Mouse (Mus musculus): ENCODE results near the gene 6430571L13Rik. TPM values are rescaled to one million over a fixed set of nuclear protein-coding genes. Genes with fewer than 3 reads are reported as not detected.

The 6430571L13Rik gene
- polyA plus RNA-seq, 1 experiment = not detected

GRCm38 (mm10) chr9:107298059-107298780 is 42.2 kb upstream of the 6430571L13Rik start:
- Histone ChIP-seq H3K4me1 (ENCODE audit: control insufficient read depth, insufficient read depth, low read length) (peaks cover 7% of the 10 kb centered on the region), H3K27ac (ENCODE audit: control insufficient read depth, insufficient read depth, low read depth, low read length, poor library complexity) (no peak overlapping the region), H3K4me3 (replicated peaks; ENCODE audit: control insufficient read depth, low read depth, low read length) (peak overlapping the region; percentile 21)
- no peak for TF ChIP-seq CTCF (IDR thresholded peaks at IDR 0.05; ENCODE audit: control insufficient read depth, insufficient read depth, low read length)
- no peak for TF ChIP-seq POLR2A (IDR thresholded peaks at IDR 0.05; ENCODE audit: borderline replicate concordance, control insufficient read depth, low read depth, low read length)
- WGBS = 55% methylated on average over 8 of the region's 8 CpGs

GRCm38 (mm10) chr9:107298876-107299275 is 41.5 kb upstream of the 6430571L13Rik start:
- no peak overlapping the region for H3K4me3 ChIP-seq (replicated peaks; ENCODE audit: control insufficient read depth, low read depth, low read length)
- H3K27ac ChIP-seq (ENCODE audit: control insufficient read depth, insufficient read depth, low read depth, low read length, poor library complexity) = no peak overlapping the region
- TF ChIP-seq CTCF (IDR thresholded peaks at IDR 0.05; ENCODE audit: control insufficient read depth, insufficient read depth, low read length) = no peak
- TF ChIP-seq POLR2A (IDR thresholded peaks at IDR 0.05; ENCODE audit: borderline replicate concordance, control insufficient read depth, low read depth, low read length) = no peak
- H3K4me1 ChIP-seq (ENCODE audit: control insufficient read depth, insufficient read depth, low read length) = peaks cover 7% of the 10 kb centered on the region
- WGBS = 88% methylated on average over 6 of the region's 6 CpGs

DNA sequence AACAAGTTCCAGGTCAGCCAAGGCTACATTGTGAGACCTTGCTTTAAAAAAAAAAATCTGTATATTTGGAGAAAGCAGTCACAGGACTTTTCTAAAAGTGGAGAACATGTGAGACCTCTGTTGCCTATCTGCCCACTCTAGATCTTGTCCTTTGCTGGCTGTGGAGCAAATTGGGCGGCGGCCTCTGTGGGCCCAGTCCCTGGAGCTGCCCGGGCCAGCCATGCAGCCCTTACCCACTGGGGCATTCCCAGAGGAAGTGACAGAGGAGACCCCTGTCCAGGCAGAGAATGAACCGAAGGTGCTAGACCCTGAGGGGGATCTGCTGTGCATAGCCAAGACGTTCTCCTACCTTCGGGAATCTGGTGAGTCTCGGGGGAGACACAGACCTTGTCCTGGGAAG is 40.6 kb upstream of the 6430571L13Rik start:
- TF ChIP-seq CTCF (IDR thresholded peaks at IDR 0.05; ENCODE audit: control insufficient read depth, insufficient read depth, low read length) (no peak), POLR2A (IDR thresholded peaks at IDR 0.05; ENCODE audit: borderline replicate concordance, control insufficient read depth, low read depth, low read length) (no peak)
- Histone ChIP-seq H3K27ac (ENCODE audit: control insufficient read depth, insufficient read depth, low read depth, low read length, poor library complexity) (no peak overlapping the region), H3K4me3 (replicated peaks; ENCODE audit: control insufficient read depth, low read depth, low read length) (no peak overlapping the region), H3K4me1 (ENCODE audit: control insufficient read depth, insufficient read depth, low read length) (peaks cover 7% of the 10 kb centered on the region)
- WGBS = 85% methylated on average over 7 of the region's 7 CpGs

DNA sequence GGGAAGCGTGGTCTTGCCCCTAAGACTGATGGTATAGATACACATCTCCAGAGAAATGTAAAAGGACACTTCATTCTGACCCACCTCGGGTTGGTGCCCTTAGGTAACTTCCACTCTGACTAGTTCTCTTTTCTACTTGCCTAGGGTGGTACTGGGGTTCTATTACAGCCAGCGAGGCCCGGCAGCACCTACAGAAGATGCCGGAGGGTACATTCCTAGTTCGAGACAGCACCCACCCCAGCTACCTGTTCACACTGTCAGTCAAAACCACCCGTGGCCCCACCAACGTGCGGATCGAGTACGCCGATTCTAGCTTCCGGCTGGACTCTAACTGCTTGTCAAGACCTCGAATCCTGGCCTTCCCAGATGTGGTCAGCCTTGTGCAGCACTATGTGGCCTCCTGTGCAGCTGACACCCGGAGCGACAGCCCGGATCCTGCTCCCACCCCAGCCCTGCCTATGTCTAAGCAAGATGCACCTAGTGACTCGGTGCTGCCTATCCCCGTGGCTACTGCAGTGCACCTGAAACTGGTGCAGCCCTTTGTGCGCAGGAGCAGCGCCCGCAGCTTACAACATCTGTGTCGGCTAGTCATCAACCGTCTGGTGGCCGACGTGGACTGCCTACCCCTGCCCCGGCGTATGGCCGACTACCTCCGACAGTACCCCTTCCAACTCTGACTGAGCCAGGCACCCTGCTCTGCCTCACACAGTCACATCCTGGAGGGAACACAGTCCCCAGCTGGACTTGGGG is 40.0 kb upstream of the 6430571L13Rik start:
- no peak overlapping the region for H3K4me3 ChIP-seq (replicated peaks; ENCODE audit: control insufficient read depth, low read depth, low read length)
- TF ChIP-seq POLR2A (IDR thresholded peaks at IDR 0.05; ENCODE audit: borderline replicate concordance, control insufficient read depth, low read depth, low read length) = no peak
- no peak for TF ChIP-seq CTCF (IDR thresholded peaks at IDR 0.05; ENCODE audit: control insufficient read depth, insufficient read depth, low read length)
- peak overlapping the region; percentile 12 for H3K27ac ChIP-seq (ENCODE audit: control insufficient read depth, insufficient read depth, low read depth, low read length, poor library complexity)
- WGBS = 84% methylated on average over 30 of the region's 30 CpGs
- H3K4me1 ChIP-seq (ENCODE audit: control insufficient read depth, insufficient read depth, low read length) = peaks cover 7% of the 10 kb centered on the region

DNA sequence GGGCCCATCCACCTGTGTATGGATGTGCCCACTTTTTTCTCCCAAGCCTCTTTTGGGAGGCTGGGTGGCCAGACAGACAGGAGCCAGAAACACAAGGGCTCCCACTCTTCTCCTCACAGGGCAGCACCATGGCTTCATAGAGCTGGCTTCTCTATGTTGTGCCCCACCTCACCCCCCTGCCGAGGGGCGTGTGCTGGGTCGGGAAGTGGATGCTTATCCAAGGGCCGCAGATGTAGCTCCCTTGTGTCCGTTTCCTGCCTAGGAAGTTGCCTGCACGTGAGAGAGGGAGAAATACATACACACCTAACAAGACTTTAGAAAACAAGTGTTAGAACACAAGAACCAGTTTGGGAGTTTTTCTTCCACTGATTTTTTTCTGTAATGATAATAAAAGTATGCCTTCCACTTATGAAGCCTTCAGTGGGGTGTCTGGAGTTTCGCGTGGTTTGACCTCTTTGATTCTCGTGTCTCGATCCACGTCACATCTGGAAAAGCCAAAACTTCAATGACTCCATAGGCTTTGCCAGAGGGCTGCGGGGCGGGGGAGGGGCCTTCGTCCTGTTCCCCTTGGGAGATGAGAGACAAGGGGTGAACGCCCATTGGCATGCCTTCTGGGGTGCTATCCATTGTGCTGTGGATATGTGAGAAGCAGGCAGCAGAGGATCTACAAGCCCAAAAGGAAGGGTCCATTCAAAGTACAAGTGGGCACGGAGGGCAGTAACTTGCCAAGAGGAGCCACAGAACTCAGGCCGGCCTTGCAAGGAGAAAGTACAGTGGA is 38.7 kb upstream of the 6430571L13Rik start:
- TF ChIP-seq POLR2A (IDR thresholded peaks at IDR 0.05; ENCODE audit: borderline replicate concordance, control insufficient read depth, low read depth, low read length) = no peak
- no peak for TF ChIP-seq CTCF (IDR thresholded peaks at IDR 0.05; ENCODE audit: control insufficient read depth, insufficient read depth, low read length)
- 84% methylated on average over 17 of the region's 17 CpGs for WGBS
- no peak overlapping the region for H3K4me3 ChIP-seq (replicated peaks; ENCODE audit: control insufficient read depth, low read depth, low read length)
- H3K27ac ChIP-seq (ENCODE audit: control insufficient read depth, insufficient read depth, low read depth, low read length, poor library complexity) = no peak overlapping the region
- peaks cover 10% of the 10 kb centered on the region for H3K4me1 ChIP-seq (ENCODE audit: control insufficient read depth, insufficient read depth, low read length)

DNA sequence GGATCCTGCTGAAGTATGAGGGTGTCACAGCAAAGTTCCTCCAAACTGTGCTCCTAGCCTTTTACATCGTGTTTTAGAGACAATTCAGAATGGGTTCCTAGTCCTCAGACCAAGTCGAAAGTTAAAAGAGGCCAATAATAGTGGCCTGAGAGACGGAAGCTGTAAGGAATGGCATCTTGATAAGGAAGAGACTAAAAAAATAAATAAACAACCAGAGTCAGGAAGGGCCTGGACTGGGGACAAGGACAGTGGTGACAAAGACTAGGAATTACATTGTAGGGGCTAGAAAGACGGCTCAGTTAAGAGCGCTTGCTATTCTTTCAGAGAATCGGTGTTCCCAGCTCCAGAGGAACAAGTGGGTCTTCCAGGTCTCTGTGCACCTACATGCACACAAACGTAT is 37.8 kb upstream of the 6430571L13Rik start:
- WGBS = 86% methylated on average over 7 of the region's 7 CpGs
- no peak overlapping the region; the same call in 1 of the 2 replicates for H3K27ac ChIP-seq (ENCODE audit: control insufficient read depth, insufficient read depth, low read depth, low read length, poor library complexity)
- peaks cover 13% of the 10 kb centered on the region for H3K4me1 ChIP-seq (ENCODE audit: control insufficient read depth, insufficient read depth, low read length)

GRCm38 (mm10) chr9:107303121-107303820 is 37.1 kb upstream of the 6430571L13Rik start:
- 63% methylated on average over 9 of the region's 9 CpGs for WGBS
- no peak for TF ChIP-seq POLR2A (IDR thresholded peaks at IDR 0.05; ENCODE audit: borderline replicate concordance, control insufficient read depth, low read depth, low read length)
- TF ChIP-seq CTCF (IDR thresholded peaks at IDR 0.05; ENCODE audit: control insufficient read depth, insufficient read depth, low read length) = no peak
- Histone ChIP-seq H3K4me3 (replicated peaks; ENCODE audit: control insufficient read depth, low read depth, low read length) (no peak overlapping the region), H3K27ac (ENCODE audit: control insufficient read depth, insufficient read depth, low read depth, low read length, poor library complexity) (no peak overlapping the region; the same call in 1 of the 2 replicates), H3K4me1 (ENCODE audit: control insufficient read depth, insufficient read depth, low read length) (peaks cover 11% of the 10 kb centered on the region)

More for the DNA sequence above, 37.8 kb upstream of the 6430571L13Rik start:
- TF ChIP-seq POLR2A (IDR thresholded peaks at IDR 0.05; ENCODE audit: borderline replicate concordance, control insufficient read depth, low read depth, low read length) (no peak), CTCF (IDR thresholded peaks at IDR 0.05; ENCODE audit: control insufficient read depth, insufficient read depth, low read length) (no peak)
- H3K4me3 ChIP-seq (replicated peaks; ENCODE audit: control insufficient read depth, low read depth, low read length) = no peak overlapping the region
